Mouse (Mus musculus) midbrain, embryonic 10.5 days (tissue): ENCODE measurements around the gene Osbpl3. TPM values are rescaled to one million over a fixed set of nuclear protein-coding genes. Genes with fewer than 3 reads are reported as not detected.

ENCODE experiments used
- DNase-seq: peaks from one replicate; pipeline ENCODE4 v3.0.0-alpha.2; 2017; ENCODE audit warnings: low spot score
- H3K27ac ChIP-seq: fragments of 300-500 bp; sonication (generic); replicated peaks from 2 replicates; pipeline ENCODE4 v1.5.1; 2016; ENCODE audit warnings: mild to moderate bottlenecking
- H3K27me3 ChIP-seq: fragments of 300-500 bp; sonication (generic); 2 replicates; pipeline ENCODE4 v1.6.1; 2016; ENCODE audit warnings: low read depth, mild to moderate bottlenecking; ENCODE audit not compliant: poor library complexity, severe bottlenecking
- H3K36me3 ChIP-seq: fragments of 300-500 bp; sonication (generic); 2 replicates; pipeline ENCODE4 v1.6.1; 2016; ENCODE audit warnings: mild to moderate bottlenecking, moderate library complexity
- H3K4me1 ChIP-seq: fragments of 300-500 bp; sonication (generic); 2 replicates; pipeline ENCODE4 v1.6.1; 2016
- H3K4me3 ChIP-seq: fragments of 300-500 bp; sonication (generic); 2 replicates; pipeline ENCODE4 v1.5.1; 2016; ENCODE audit warnings: mild to moderate bottlenecking, moderate library complexity
- H3K9me3 ChIP-seq: fragments of 300-500 bp; sonication (generic); replicated peaks from 2 replicates; pipeline ENCODE4 v1.6.1; 2016; ENCODE audit warnings: mild to moderate bottlenecking
- WGBS: fragments of 180-500 bp; shearing (Covaris S2); methylation state at CpG from one replicate; pipeline ENCODE4 v1.1.7; 2016; 5-methylcytosine and 5-hydroxymethylcytosine counted together
- polyA plus RNA-seq: library from polyadenylated mRNA; unstranded; fragments of >200 nt; fragmentation: Nextera tagmentation; extraction: Ambion mirVana; gene quantifications from 2 replicates; pipeline ENCODE4 v1.2.1, GENCODE M21; 2016

Gene Osbpl3
- polyA plus RNA-seq, result 6.7 and 7.3 TPM in 2 replicates

DNA sequence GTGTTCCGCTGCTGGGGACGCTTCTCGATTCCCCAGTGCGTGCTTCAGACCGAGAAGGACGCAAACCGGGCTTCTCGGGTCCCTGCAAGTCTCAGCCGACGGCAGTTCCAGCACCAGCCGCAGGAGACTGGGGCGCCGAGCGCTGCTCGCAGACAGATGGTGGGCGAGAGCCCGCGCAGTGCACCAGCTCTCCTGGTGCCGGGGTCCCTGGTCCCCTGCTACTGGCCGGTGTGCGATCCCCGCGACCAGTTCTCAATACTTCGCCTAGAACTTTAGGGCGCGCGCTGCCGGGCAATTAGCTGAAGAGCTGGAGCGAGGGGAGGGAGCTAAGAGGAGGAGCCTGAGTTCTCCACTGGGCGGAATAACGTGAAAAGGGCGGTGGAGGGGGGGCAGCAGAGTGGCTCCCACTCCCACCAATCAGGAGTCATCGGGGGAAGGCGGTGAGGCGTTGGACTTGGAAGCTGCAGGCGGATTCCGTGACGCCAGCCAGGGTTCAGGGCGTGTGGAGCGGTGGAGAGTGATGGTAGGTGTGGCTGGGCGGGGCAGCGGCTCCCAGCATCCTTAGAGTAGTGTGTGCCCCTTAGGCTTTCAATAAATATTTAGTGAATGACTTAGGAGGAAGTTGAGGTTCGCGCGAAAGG is at the start of gene Osbpl3:
Osbpl3 (minus strand) TSS at position 373 of the 641 bp plus-strand sequence.
- WGBS, result under 1% methylated on average over 45 of the region's 45 CpGs
- peaks cover 28% of the 10 kb centered on the region for H3K27me3 ChIP-seq
- no peaks in the 10 kb centered on the region for H3K9me3 ChIP-seq
- H3K36me3 ChIP-seq, result no peaks in the 10 kb centered on the region
- H3K4me3 ChIP-seq, result peak within 1 kb of the TSS; percentile 83
- peak within 1 kb of the TSS; percentile 86 for H3K27ac ChIP-seq
- peak; percentile 93 for DNase-seq
- peaks cover 29% of the 10 kb centered on the region for H3K4me1 ChIP-seq

DNA sequence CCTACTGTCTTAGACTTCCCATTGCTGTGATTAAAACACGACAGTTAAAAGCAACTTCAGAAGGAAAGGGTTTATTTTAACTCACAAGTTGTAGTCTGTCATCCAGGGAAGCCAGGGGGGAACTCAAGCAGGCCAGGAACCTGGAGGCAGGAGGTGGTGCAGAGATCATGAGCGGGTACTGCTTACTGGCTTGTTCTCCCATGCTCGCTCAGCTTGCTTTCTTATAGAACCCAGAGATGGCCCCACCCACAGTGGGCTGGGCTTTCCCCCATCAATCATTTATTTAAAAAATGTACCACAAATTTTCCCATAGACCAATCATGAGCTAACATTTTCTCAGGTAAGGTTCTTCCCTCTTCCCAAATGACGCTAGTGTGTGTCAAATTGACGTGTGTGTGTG is 49.5 kb upstream of the Osbpl3 start:
- no peaks in the 10 kb centered on the region for H3K9me3 ChIP-seq

DNA sequence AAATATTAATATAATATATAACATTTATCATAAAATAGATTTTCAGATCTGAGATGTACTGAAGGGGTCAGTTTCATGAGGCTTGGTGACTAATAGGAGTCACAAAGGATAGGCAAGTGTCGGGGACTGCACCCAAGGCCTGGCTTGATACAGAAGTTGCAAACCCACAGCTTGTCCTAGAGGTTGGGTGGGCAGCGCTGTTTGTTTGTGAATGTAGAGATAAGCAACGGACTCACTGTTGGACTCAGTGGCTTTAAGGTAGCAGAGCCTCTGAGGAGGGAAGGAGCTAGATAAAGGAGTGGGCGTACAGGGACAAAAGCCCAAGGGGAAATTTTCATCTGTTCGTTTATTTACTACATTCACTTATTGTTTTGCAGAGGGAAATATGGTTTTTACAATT is 48.7 kb upstream of the Osbpl3 start:
- H3K36me3 ChIP-seq, result no peaks in the 10 kb centered on the region
- H3K4me1 ChIP-seq, result no peaks in the 10 kb centered on the region
- DNase-seq, result no peak
- 89% methylated on average over 5 of the region's 5 CpGs for WGBS
- no peak overlapping the region for H3K4me3 ChIP-seq
- H3K27ac ChIP-seq, result no peak overlapping the region
- H3K27me3 ChIP-seq, result no peaks in the 10 kb centered on the region
- H3K9me3 ChIP-seq, result no peaks in the 10 kb centered on the region

More for the DNA sequence above, 49.5 kb upstream of the Osbpl3 start:
- Histone ChIP-seq H3K27me3 (no peaks in the 10 kb centered on the region), H3K4me1 (no peaks in the 10 kb centered on the region), H3K27ac (no peak overlapping the region), H3K36me3 (no peaks in the 10 kb centered on the region), H3K4me3 (no peak overlapping the region)
- DNase-seq, result no peak
- WGBS, result 88% methylated on average over 5 of the region's 5 CpGs

DNA sequence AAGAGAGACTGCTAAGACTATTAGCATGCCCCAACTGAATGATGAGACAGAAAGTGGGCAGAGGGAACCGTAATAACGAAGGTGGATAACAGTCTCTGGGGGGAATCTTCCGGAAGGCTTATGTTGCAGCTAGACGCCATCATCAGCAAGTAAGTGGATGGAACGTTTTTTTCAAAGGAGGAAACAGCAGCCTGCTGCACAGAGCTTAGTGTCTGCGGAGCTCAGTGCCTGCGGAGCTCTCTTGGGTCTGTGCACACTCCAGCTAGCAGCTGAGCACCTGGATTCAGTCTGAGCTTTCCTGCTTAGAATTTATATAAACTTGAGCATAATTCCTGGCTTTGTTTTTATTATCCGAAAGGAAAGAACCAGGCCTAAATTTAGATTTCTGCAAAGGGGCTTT is 47.8 kb upstream of the Osbpl3 start:
- Histone ChIP-seq H3K27ac (no peak overlapping the region), H3K4me3 (no peak overlapping the region), H3K27me3 (no peaks in the 10 kb centered on the region), H3K4me1 (no peaks in the 10 kb centered on the region), H3K36me3 (no peaks in the 10 kb centered on the region), H3K9me3 (no peaks in the 10 kb centered on the region)
- 72% methylated on average over 8 of the region's 8 CpGs for WGBS
- no peak for DNase-seq

DNA sequence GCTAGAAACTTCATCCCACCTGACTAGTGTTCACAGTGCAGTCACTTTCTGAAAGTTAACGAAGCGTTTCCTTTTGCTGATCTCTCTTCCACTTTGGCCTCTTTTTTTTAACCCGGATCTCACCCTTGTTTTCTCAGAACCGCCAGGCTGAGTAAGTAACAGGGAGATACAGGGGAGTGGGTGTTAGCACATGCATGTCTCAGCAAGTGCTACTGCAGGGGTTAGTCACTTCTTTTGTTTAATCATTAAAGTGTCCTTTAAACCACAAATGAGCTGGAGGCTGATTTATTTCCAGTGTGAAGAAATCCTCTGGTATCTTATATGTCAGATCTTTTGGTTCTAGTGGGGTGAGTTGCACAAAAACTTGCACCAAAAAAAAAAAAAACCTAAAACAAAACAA is 47.0 kb upstream of the Osbpl3 start:
- Histone ChIP-seq H3K4me3 (no peak overlapping the region), H3K36me3 (no peaks in the 10 kb centered on the region), H3K9me3 (no peaks in the 10 kb centered on the region), H3K27me3 (no peaks in the 10 kb centered on the region), H3K27ac (no peak overlapping the region), H3K4me1 (no peaks in the 10 kb centered on the region)
- WGBS, result 82% methylated on average over 4 of the region's 4 CpGs
- no peak for DNase-seq

DNA sequence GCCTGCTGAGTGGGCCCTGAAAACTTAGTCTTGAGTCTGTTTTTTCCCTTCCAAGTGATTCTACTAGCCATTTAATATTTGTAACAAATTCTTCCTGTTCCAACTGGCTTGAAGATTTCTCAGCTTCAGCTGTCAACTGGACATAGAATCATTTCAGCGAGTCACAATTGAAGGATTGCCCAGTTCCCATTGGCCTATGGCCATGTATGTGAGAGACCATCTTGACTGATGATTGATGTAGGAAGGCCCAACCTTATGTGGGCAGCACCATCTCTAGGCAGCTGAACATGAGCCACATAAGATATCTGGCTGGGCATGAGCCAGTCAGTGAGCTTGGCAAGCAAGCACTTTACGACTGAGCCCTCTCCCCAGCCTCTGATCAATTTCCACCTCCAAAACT is 42.3 kb upstream of the Osbpl3 start:
- Histone ChIP-seq H3K4me3 (no peak overlapping the region), H3K27me3 (no peaks in the 10 kb centered on the region), H3K36me3 (no peaks in the 10 kb centered on the region), H3K27ac (no peak overlapping the region), H3K9me3 (no peaks in the 10 kb centered on the region), H3K4me1 (no peaks in the 10 kb centered on the region)
- WGBS, result 96% methylated on average over 2 of the region's 2 CpGs
- DNase-seq, result no peak

DNA sequence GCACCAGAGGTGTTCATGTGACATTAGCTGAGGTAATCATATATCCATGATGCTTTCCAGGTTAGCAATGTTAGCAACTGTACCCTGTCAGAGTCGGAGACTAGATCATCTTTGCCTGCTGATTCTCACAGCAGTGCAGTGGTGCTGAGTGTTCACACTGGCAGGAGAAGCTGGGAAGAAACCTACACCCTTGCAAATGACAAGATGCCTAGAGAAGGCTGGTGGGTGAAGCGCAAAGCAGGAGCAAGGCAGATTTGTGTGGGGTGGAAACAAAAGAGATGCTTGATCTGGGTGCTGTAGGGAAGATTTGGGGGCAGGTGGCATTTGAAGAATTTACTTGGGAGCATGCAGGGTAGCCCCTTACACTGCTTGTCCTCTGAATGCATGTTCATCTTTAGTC is 34.5 kb upstream of the Osbpl3 start:
- Histone ChIP-seq H3K27me3 (no peaks in the 10 kb centered on the region), H3K9me3 (no peaks in the 10 kb centered on the region), H3K36me3 (no peaks in the 10 kb centered on the region), H3K4me3 (no peak overlapping the region), H3K27ac (no peak overlapping the region), H3K4me1 (no peaks in the 10 kb centered on the region)
- WGBS, result 87% methylated on average over 2 of the region's 2 CpGs
- no peak for DNase-seq

DNA sequence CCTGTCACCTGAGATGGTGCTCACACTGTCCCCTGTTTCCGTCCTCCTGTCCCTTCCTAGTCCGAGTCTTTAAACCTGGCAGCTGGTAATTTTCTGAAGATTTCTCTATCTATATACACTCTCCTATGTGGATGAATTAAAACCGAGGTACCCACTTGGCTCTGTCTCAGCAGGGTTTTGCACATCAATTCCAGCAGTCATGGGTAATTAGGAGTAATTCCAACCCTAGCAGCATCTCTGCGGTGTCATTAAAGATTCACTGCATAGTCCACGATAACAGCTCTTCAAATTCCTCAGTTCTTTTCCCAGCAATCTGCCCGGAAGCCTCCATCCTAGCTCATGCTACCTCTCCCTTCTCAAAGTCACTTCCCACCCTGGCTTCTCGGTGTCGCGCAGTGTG is 33.4 kb upstream of the Osbpl3 start:
- Histone ChIP-seq H3K9me3 (no peaks in the 10 kb centered on the region), H3K36me3 (no peaks in the 10 kb centered on the region), H3K27me3 (no peaks in the 10 kb centered on the region), H3K4me1 (no peaks in the 10 kb centered on the region), H3K27ac (no peak overlapping the region), H3K4me3 (no peak overlapping the region)
- 77% methylated on average over 9 of the region's 9 CpGs for WGBS
- no peak for DNase-seq

DNA sequence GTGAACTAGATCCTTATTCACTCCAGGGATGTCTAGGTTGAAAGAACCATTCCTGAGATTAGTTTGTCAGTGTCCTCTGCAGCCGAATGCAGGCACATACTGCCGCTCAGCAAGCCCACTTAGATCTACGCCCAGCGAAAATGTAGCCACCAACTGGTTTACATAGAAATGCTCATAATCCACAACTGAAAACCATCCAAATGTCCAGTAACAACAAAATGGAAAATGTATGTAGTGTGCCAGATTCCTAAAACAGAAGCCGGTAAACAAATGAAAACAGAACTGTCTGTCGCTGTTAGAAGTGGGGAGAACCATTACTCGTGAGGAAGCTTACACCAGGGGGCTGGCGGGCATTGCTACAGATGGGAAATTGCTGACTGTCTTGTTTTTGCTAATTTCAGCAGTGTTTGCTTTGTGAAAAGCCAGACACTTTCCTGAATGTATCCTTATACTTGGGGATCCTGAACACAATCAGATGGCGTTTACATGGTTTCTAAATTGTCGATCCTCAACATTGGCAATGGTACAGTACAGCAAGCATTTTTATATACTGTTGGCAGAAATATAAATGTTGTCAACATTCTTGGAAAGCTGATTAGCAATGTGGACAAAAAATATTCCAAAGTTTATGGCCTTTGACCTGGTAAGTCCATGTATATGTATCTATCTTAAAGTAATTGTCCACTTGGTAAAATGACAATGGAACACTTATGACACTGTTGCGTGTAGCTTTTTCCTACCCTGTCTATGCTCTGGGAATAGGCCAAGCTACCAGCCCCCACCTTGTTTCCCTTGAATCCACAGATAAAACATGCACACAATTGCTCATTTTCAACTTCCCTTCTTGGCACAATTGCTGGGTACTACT is 30.3 kb upstream of the Osbpl3 start:
- Histone ChIP-seq H3K27me3 (no peaks in the 10 kb centered on the region), H3K9me3 (no peaks in the 10 kb centered on the region), H3K27ac (no peak overlapping the region), H3K4me3 (no peak overlapping the region), H3K36me3 (no peaks in the 10 kb centered on the region), H3K4me1 (no peaks in the 10 kb centered on the region)
- 92% methylated on average over 11 of the region's 11 CpGs for WGBS
- no peak for DNase-seq

DNA sequence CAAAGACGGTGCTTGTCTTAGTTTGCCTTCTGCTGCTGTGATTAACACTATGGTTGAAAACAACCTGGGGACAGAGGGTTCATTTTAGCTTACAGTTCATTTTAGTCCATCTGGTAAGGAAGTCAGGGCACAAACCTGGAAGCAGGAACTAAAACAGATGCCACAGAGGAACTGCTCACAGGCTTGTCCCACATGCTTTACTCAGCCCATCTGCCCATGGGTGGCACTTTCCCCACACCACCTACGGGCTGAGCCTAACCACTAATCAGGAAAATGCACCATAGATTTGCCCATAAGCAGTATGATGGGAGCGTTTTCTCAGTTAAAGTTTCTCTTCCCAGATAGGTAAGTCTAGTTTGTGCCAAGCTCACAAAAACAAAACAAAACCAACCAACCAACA is 27.4 kb upstream of the Osbpl3 start:
- no peaks in the 10 kb centered on the region for H3K9me3 ChIP-seq
- H3K4me1 ChIP-seq, result no peaks in the 10 kb centered on the region
- no peaks in the 10 kb centered on the region for H3K36me3 ChIP-seq
- no peaks in the 10 kb centered on the region for H3K27me3 ChIP-seq
- 87% methylated on average over 3 of the region's 3 CpGs for WGBS
- H3K4me3 ChIP-seq, result no peak overlapping the region
- H3K27ac ChIP-seq, result no peak overlapping the region
- DNase-seq, result no peak

DNA sequence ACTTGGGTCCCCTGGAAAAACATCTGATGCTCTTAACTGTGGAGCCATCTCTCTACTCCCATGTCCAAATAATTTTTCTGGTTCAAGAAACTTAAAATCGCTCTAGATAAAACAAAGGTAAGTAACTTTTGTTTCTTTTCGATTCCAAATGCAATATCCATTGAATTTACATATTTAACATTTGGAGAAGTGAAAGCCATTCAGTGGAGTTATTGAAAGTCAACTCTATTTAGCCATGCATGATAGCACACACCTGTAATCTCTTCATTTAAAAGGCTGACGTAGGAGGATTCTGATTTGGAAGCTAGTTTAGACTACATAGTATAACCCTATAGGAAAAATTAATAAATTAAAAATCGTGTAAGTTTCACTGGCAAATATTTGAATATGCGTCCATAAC is 25.5 kb upstream of the Osbpl3 start:
- no peaks in the 10 kb centered on the region for H3K27me3 ChIP-seq
- no peaks in the 10 kb centered on the region for H3K4me1 ChIP-seq
- no peaks in the 10 kb centered on the region for H3K36me3 ChIP-seq
- H3K27ac ChIP-seq, result no peak overlapping the region
- 85% methylated on average over 5 of the region's 5 CpGs for WGBS
- DNase-seq, result no peak
- no peaks in the 10 kb centered on the region for H3K9me3 ChIP-seq
- H3K4me3 ChIP-seq, result no peak overlapping the region

DNA sequence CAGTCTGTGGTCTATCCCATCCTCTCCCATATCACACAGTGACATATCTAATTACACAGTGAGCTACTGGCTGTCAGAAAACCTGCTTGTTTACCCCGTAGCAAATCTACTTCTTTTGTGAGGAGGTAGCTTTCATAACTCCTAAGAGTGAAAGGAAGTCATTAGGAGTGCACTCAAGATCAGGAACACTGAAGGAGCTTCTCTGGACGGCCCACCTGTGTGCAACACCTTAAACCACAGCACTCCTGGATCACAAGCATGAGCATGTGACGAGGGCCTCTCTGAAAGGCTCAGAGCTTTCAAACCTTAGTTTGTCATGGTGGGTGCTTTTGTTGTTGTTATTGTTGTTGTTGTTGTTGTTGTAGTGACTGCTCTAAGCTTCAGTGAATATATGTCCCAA is 10.4 kb upstream of the Osbpl3 start:
- DNase-seq, result no peak
- Histone ChIP-seq H3K4me3 (no peak overlapping the region), H3K27me3 (no peaks in the 10 kb centered on the region), H3K36me3 (no peaks in the 10 kb centered on the region), H3K9me3 (no peaks in the 10 kb centered on the region), H3K27ac (no peak overlapping the region), H3K4me1 (no peaks in the 10 kb centered on the region; the same call in 1 of the 2 replicates)
- 80% methylated on average over 3 of the region's 3 CpGs for WGBS
